In genomic region chr16:76123021-76123384, GRCm38 (mm10) we compare ENCODE assay signal across 20 mouse cellular contexts.
A peak's percentile ranks its signal among the peaks of the same experiment; 100 is the strongest.
DNase-seq lines count a peak whose midpoint lies in the region; ATAC-seq and TF ChIP-seq lines count a peak whose summit lies in the region.
"Had no signal": no experiment of that assay in that cellular context is flagged by ENCODE, and none has a peak within 500 bp of the region (broad histone marks: within the 10 kb centered on the region; RNA-seq: fewer than 3 reads in every experiment).

No protein-coding gene starts in this region.

- no peaks in the 10 kb centered on the region for H3K27me3 ChIP-seq in forebrain, embryonic 13.5 days
- H3K27me3 ChIP-seq in forebrain, embryonic 11.5 days (ENCODE audit: control insufficient read depth, insufficient read depth, low read length) = no peaks in the 10 kb centered on the region
- no peaks in the 10 kb centered on the region for H3K27me3 ChIP-seq in MEL (ENCODE audit: control insufficient read depth in 1 of 2, insufficient read depth in 2 of 2, low read length in 2 of 2)
- no peaks in the 10 kb centered on the region for H3K27me3 ChIP-seq in lung, postnatal 0 days (replicated peaks; ENCODE audit: insufficient read depth, low read length)
- H3K27me3 ChIP-seq: CH12.LX; embryonic facial prominence, embryonic 13.5 days; stomach, embryonic 15.5 days had no signal

- no peak overlapping the region for H3K4me3 ChIP-seq in forebrain, embryonic 13.5 days
- H3K4me3 ChIP-seq in forebrain, embryonic 11.5 days (ENCODE audit: low read depth, low read length) = no peak overlapping the region
- H3K4me3 ChIP-seq in MEL (ENCODE audit: control insufficient read depth in 1 of 2, insufficient read depth in 1 of 2, low read depth in 2 of 2, low read length in 2 of 2) = peak overlapping the region in 1 of 2 experiments; percentile 16; a peak in 2 of 4 replicates
- no peak overlapping the region for H3K4me3 ChIP-seq in lung, postnatal 0 days (ENCODE audit: low read depth, low read length)
- H3K4me3 ChIP-seq: embryonic facial prominence, embryonic 13.5 days; heart, embryonic 10.5 days; layer of hippocampus, adult 2 months; midbrain, embryonic 10.5 days; stomach, embryonic 15.5 days had no signal

- TF ChIP-seq CTCF in MEL (IDR thresholded peaks at IDR 0.05 in 2 of 3, conservative IDR thresholded peaks at IDR 0.05 in 1 of 3; ENCODE audit: control insufficient read depth in 1 of 3, insufficient read depth in 1 of 3, low read depth in 2 of 3, low read length in 3 of 3, poor library complexity in 1 of 3, severe bottlenecking in 1 of 3) = no peak
- TF ChIP-seq CTCF in lung, postnatal 0 days (IDR thresholded peaks at IDR 0.05) = no peak

- no peaks in the 10 kb centered on the region for H3K9me3 ChIP-seq in forebrain, embryonic 13.5 days (replicated peaks)
- H3K9me3 ChIP-seq in forebrain, embryonic 11.5 days (ENCODE audit: control insufficient read depth, low read length) = no peaks in the 10 kb centered on the region
- H3K9me3 ChIP-seq in MEL (replicated peaks; ENCODE audit: insufficient read depth, low read length) = no peaks in the 10 kb centered on the region
- no peaks in the 10 kb centered on the region for H3K9me3 ChIP-seq in lung, postnatal 0 days (ENCODE audit: low read length)
- H3K9me3 ChIP-seq: embryonic facial prominence, embryonic 13.5 days; heart, embryonic 10.5 days; midbrain, embryonic 10.5 days; stomach, embryonic 15.5 days had no signal

- H3K36me3 ChIP-seq in forebrain, embryonic 13.5 days (ENCODE audit: poor library complexity, severe bottlenecking) = no peaks in the 10 kb centered on the region
- H3K36me3 ChIP-seq in forebrain, embryonic 11.5 days (ENCODE audit: control insufficient read depth, insufficient read depth, low read length) = no peaks in the 10 kb centered on the region
- peaks cover 0 to 9% of the 10 kb centered on the region in 2 experiments; a peak in 2 of 4 replicates for H3K36me3 ChIP-seq in MEL (ENCODE audit: control insufficient read depth in 1 of 2, insufficient read depth in 2 of 2, low read length in 2 of 2)
- H3K36me3 ChIP-seq in lung, postnatal 0 days (ENCODE audit: insufficient read depth, low read length) = no peaks in the 10 kb centered on the region
- H3K36me3 ChIP-seq: embryonic facial prominence, embryonic 13.5 days; heart, embryonic 10.5 days; midbrain, embryonic 10.5 days; stomach, embryonic 15.5 days had no signal

- H3K9ac ChIP-seq in forebrain, embryonic 13.5 days = no peak overlapping the region
- H3K9ac ChIP-seq in forebrain, embryonic 11.5 days (ENCODE audit: low read length) = no peak overlapping the region
- H3K9ac ChIP-seq in MEL (ENCODE audit: control insufficient read depth, low read depth, low read length, poor library complexity, severe bottlenecking) = 0 out of 2 replicates have a peak overlapping the region, but pooled peaks have one; percentile 2
- no peak overlapping the region for H3K9ac ChIP-seq in lung, postnatal 0 days (replicated peaks; ENCODE audit: low read depth)
- H3K9ac ChIP-seq: embryonic facial prominence, embryonic 13.5 days; stomach, embryonic 15.5 days had no signal

- no peak for TF ChIP-seq RAD21 in MEL (IDR thresholded peaks at IDR 0.05; ENCODE audit: low read depth, low read length)

- DNase-seq in forebrain, embryonic 11.5 days (ENCODE audit: low spot score) = no peak
- peak; percentile 8 for DNase-seq in left cerebral cortex, postnatal 4 days
- no peak for DNase-seq in left cerebral cortex, adult 8-10 months (ENCODE audit: low spot score in 2 of 2)
- DNase-seq in MEL (ENCODE audit: low read depth, low spot score) = no peak
- DNase-seq in lung, postnatal 0 days (ENCODE audit: low spot score) = no peak
- DNase-seq: cerebellum, adult 8-10 months; gastrocnemius, postnatal 36 days; kidney, adult 8-10 months; kidney, postnatal 14 days; liver; lung, adult 18-20 months; right cerebral cortex, postnatal 25 days had no signal

- H3K4me2 ChIP-seq in forebrain, embryonic 13.5 days = no peak overlapping the region
- no peak overlapping the region for H3K4me2 ChIP-seq in forebrain, embryonic 11.5 days (ENCODE audit: low read depth, low read length, severe bottlenecking)
- H3K4me2 ChIP-seq in lung, postnatal 0 days (replicated peaks; ENCODE audit: low read depth, low read length) = no peak overlapping the region
- H3K4me2 ChIP-seq: embryonic facial prominence, embryonic 13.5 days; stomach, embryonic 15.5 days had no signal

- TF ChIP-seq EP300 in MEL (IDR thresholded peaks at IDR 0.05; ENCODE audit: low read depth in 1 of 2, low read length in 2 of 2) = no peak
- TF ChIP-seq EP300 in lung, postnatal 0 days (IDR thresholded peaks at IDR 0.05) = no peak

- TF ChIP-seq POLR2A in MEL (IDR thresholded peaks at IDR 0.05; ENCODE audit: control insufficient read depth in 1 of 2, insufficient read depth in 1 of 2, low read depth in 1 of 2, low read length in 2 of 2, poor library complexity in 1 of 2) = no peak

- ATAC-seq in forebrain, embryonic 13.5 days = peak; percentile 38; the same call in 1 of the 2 replicates
- no peak for ATAC-seq in forebrain, embryonic 11.5 days (replicated peaks; ENCODE audit: low FRiP score)
- peak; percentile 43; the same call in 1 of the 2 replicates for ATAC-seq in megakaryocyte progenitor cell, adult 5-6 weeks (replicated peaks; ENCODE audit: poor library complexity)
- ATAC-seq in lung, postnatal 0 days = no peak

- no peak overlapping the region for H3K27ac ChIP-seq in forebrain, embryonic 13.5 days
- H3K27ac ChIP-seq in forebrain, embryonic 11.5 days (ENCODE audit: low read depth, low read length) = no peak overlapping the region
- peak overlapping the region; percentile 2; the same call in 1 of the 2 replicates for H3K27ac ChIP-seq in MEL (ENCODE audit: control insufficient read depth, low read depth, low read length)
- H3K27ac ChIP-seq in lung, postnatal 0 days (ENCODE audit: low read length) = no peak overlapping the region
- H3K27ac ChIP-seq: embryonic facial prominence, embryonic 13.5 days; heart, embryonic 10.5 days; layer of hippocampus, adult 2 months; midbrain, embryonic 10.5 days; stomach, embryonic 15.5 days had no signal

- no peaks in the 10 kb centered on the region for H3K79me2 ChIP-seq in MEL (ENCODE audit: control insufficient read depth, insufficient read depth, low read length, poor library complexity)

- WGBS in forebrain, embryonic 13.5 days = 58% methylated on average over 5 of the region's 5 CpGs
- 67% methylated on average over 5 of the region's 5 CpGs for WGBS in forebrain, embryonic 11.5 days
- WGBS in lung, postnatal 0 days = 50% methylated on average over 5 of the region's 5 CpGs

- intact Hi-C loops in left cerebral cortex, postnatal 4 days (cut with DNase I) = no loop called here

- no peaks in the 10 kb centered on the region for H3K4me1 ChIP-seq in forebrain, embryonic 13.5 days
- H3K4me1 ChIP-seq in forebrain, embryonic 11.5 days (replicated peaks; ENCODE audit: control insufficient read depth, insufficient read depth, low read length) = no peaks in the 10 kb centered on the region
- peaks cover 2 to 14% of the 10 kb centered on the region in 2 experiments; a peak in 2 of 4 replicates for H3K4me1 ChIP-seq in MEL (ENCODE audit: control insufficient read depth in 1 of 2, insufficient read depth in 2 of 2, low read length in 2 of 2)
- H3K4me1 ChIP-seq in lung, postnatal 0 days (ENCODE audit: insufficient read depth, low read depth, low read length) = no peaks in the 10 kb centered on the region
- H3K4me1 ChIP-seq: embryonic facial prominence, embryonic 13.5 days; heart, embryonic 10.5 days; midbrain, embryonic 10.5 days; stomach, embryonic 15.5 days had no signal

TF ChIP-seq in MEL, 35 proteins besides CTCF, POLR2A, EP300 and RAD21:
- no peak for TF ChIP-seq POLR2AphosphoS2 (IDR thresholded peaks at IDR 0.05; ENCODE audit: low read length)
- no peak for TF ChIP-seq RCOR1 (IDR thresholded peaks at IDR 0.05; ENCODE audit: low read depth, low read length)
- no peak for TF ChIP-seq KAT2A (conservative IDR thresholded peaks at IDR 0.05; ENCODE audit: low read depth, low read length)

Comparison
In these comparisons a context has a peak if more than half of its experiments do, and no peak if none do; other contexts are left out.
1. ATAC-seq: peak in forebrain, embryonic 13.5 days (single experiment) and megakaryocyte progenitor cell, adult 5-6 weeks (single experiment); none in forebrain, embryonic 11.5 days (single experiment) and lung, postnatal 0 days (single experiment).